Mouse (Mus musculus) myocyte (in vitro differentiated cells): ENCODE measurements around the gene Vtcn1.

Experiments
- E2F4 ChIP-seq: IDR thresholded peaks from one replicate; pipeline ENCODE4 v1.6.1; 2011; ENCODE audit warnings: mild to moderate bottlenecking, control low read depth, moderate library complexity; ENCODE audit not compliant: insufficient read depth
- TCF3 ChIP-seq: IDR thresholded peaks from one replicate; pipeline ENCODE4 v1.6.1; 2011; ENCODE audit warnings: low read depth, control low read depth; ENCODE audit not compliant: insufficient read length
- USF1 ChIP-seq: IDR thresholded peaks from one replicate; pipeline ENCODE4 v1.6.1; 2011; ENCODE audit warnings: low read depth, mild to moderate bottlenecking, control low read depth, moderate library complexity

GRCm38 (mm10) chr3:100910621-100911020, 85.4 kb downstream of the Vtcn1 start:
- no peak for TF ChIP-seq TCF3
- no peak for TF ChIP-seq E2F4
- TF ChIP-seq USF1 = no peak
